15 mouse cellular contexts compared by ENCODE assay signal in the genomic region with DNA sequence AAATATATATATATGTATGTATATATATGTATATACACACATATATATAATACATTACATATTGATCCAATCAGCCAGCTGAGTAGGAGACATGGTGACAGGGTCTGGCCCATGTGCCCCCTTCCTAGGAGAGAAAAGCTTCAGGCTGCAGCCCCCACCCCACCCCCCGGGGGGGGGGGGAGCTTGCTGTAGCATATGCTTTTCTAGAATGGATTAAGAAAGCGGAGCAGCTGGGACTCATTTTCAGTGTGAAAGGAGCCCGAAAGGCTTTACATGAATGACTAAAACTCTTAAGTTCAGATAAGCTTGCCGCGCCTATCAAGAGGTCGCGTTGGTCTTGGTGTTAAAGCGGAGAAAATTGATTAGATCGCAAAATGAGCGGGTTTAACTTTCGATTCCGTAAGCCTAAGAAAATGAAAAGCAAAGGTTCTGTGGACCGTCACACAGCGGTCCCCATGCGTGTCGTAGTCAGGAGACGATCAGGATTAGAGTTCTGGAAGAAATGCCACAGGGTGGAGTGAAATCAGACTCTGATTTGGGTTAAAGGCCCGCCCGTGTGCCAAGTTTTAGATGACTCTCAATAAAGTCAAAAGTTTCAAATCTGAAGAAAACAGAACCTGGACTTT.
A peak's percentile ranks its signal among the peaks of the same experiment; 100 is the strongest.
DNase-seq lines count a peak whose midpoint lies in the region; ATAC-seq and TF ChIP-seq lines count a peak whose summit lies in the region.
"Had no signal": no experiment of that assay in that cellular context is flagged by ENCODE, and none has a peak within 500 bp of the region (broad histone marks: within the 10 kb centered on the region; RNA-seq: fewer than 3 reads in every experiment).

No protein-coding gene starts in this region.

- 72% methylated on average over 19 of the region's 19 CpGs for WGBS in embryonic facial prominence, embryonic 11.5 days
- WGBS in hindbrain, postnatal 0 days = 56% methylated on average over 19 of the region's 19 CpGs
- WGBS in midbrain, embryonic 16.5 days = 42% methylated on average over 19 of the region's 19 CpGs
- WGBS in kidney, embryonic 16.5 days = 89% methylated on average over 19 of the region's 19 CpGs

- H3K9ac ChIP-seq in embryonic facial prominence, embryonic 11.5 days (replicated peaks; ENCODE audit: low read length) = no peak overlapping the region
- no peak overlapping the region for H3K9ac ChIP-seq in hindbrain, postnatal 0 days (replicated peaks; ENCODE audit: low read length)
- H3K9ac ChIP-seq in midbrain, embryonic 16.5 days (ENCODE audit: low read depth, low read length) = no peak overlapping the region
- no peak overlapping the region for H3K9ac ChIP-seq in kidney, embryonic 16.5 days (replicated peaks; ENCODE audit: low read length)
- H3K9ac ChIP-seq: liver, embryonic 13.5 days had no signal

- peak; percentile 72 for ATAC-seq in embryonic facial prominence, embryonic 11.5 days (replicated peaks; ENCODE audit: insufficient number of reproducible peaks, low FRiP score, low TSS enrichment, low read depth)
- ATAC-seq in hindbrain, postnatal 0 days = no peak
- ATAC-seq in midbrain, embryonic 16.5 days = no peak
- no peak for ATAC-seq in kidney, embryonic 16.5 days (ENCODE audit: low FRiP score, low TSS enrichment)
- ATAC-seq: forebrain, embryonic 14.5 days had no signal

- H3K27ac ChIP-seq in brown adipose tissue, adult 24 weeks (replicated peaks; ENCODE audit: low read depth, low read length) = no peak overlapping the region
- H3K27ac ChIP-seq in embryonic facial prominence, embryonic 11.5 days (replicated peaks; ENCODE audit: low read depth, low read length) = no peak overlapping the region
- H3K27ac ChIP-seq in hindbrain, postnatal 0 days = no peak overlapping the region
- H3K27ac ChIP-seq in midbrain, embryonic 16.5 days (ENCODE audit: low read length) = no peak overlapping the region
- no peak overlapping the region for H3K27ac ChIP-seq in kidney, embryonic 16.5 days (ENCODE audit: low read length)
- H3K27ac ChIP-seq: heart, embryonic 10.5 days; liver, embryonic 13.5 days had no signal

- no peaks in the 10 kb centered on the region for H3K36me3 ChIP-seq in embryonic facial prominence, embryonic 11.5 days (replicated peaks; ENCODE audit: control insufficient read depth, insufficient read depth, low read depth, low read length)
- H3K36me3 ChIP-seq in hindbrain, postnatal 0 days (ENCODE audit: insufficient read depth, low read length) = no peaks in the 10 kb centered on the region
- H3K36me3 ChIP-seq in midbrain, embryonic 16.5 days (ENCODE audit: control insufficient read depth, insufficient read depth, low read length) = no peaks in the 10 kb centered on the region
- no peaks in the 10 kb centered on the region for H3K36me3 ChIP-seq in kidney, embryonic 16.5 days (ENCODE audit: insufficient read depth, low read length)
- H3K36me3 ChIP-seq: heart, embryonic 10.5 days; liver, embryonic 13.5 days had no signal

- DNase-seq in embryonic facial prominence, embryonic 11.5 days (ENCODE audit: low spot score) = peak; percentile 49
- no peak for DNase-seq in hindbrain, postnatal 0 days (ENCODE audit: low spot score)
- DNase-seq in thymus, postnatal 14 days = no peak
- no peak for DNase-seq in layer of hippocampus, adult 9-10 months (ENCODE audit: low spot score)
- DNase-seq: cerebellum, adult 8-10 months; heart, postnatal 36 days; kidney, adult 2 months; liver, embryonic 13.5 days; lung, postnatal 10 days; right cerebral cortex, postnatal 14 days had no signal

- H3K9me3 ChIP-seq in embryonic facial prominence, embryonic 11.5 days (replicated peaks; ENCODE audit: control insufficient read depth, low read length) = no peaks in the 10 kb centered on the region
- H3K9me3 ChIP-seq in hindbrain, postnatal 0 days (ENCODE audit: low read length) = no peaks in the 10 kb centered on the region
- H3K9me3 ChIP-seq in midbrain, embryonic 16.5 days (replicated peaks; ENCODE audit: control insufficient read depth, low read length, poor library complexity, severe bottlenecking) = no peaks in the 10 kb centered on the region
- no peaks in the 10 kb centered on the region for H3K9me3 ChIP-seq in kidney, embryonic 16.5 days (ENCODE audit: low read length)
- H3K9me3 ChIP-seq: heart, embryonic 10.5 days had no signal

- H3K27me3 ChIP-seq in embryonic facial prominence, embryonic 11.5 days (ENCODE audit: control insufficient read depth, insufficient read depth, low read length) = no peaks in the 10 kb centered on the region
- H3K27me3 ChIP-seq in hindbrain, postnatal 0 days (ENCODE audit: insufficient read depth, low read length) = no peaks in the 10 kb centered on the region
- no peaks in the 10 kb centered on the region for H3K27me3 ChIP-seq in midbrain, embryonic 16.5 days (ENCODE audit: control insufficient read depth, insufficient read depth, low read depth, low read length)
- H3K27me3 ChIP-seq in kidney, embryonic 16.5 days (ENCODE audit: insufficient read depth, low read length) = no peaks in the 10 kb centered on the region
- H3K27me3 ChIP-seq: liver, embryonic 13.5 days had no signal

- H3K4me1 ChIP-seq in brown adipose tissue, adult 24 weeks (ENCODE audit: control insufficient read depth, insufficient read depth, insufficient read length, low read length) = no peaks in the 10 kb centered on the region
- no peaks in the 10 kb centered on the region for H3K4me1 ChIP-seq in embryonic facial prominence, embryonic 11.5 days (ENCODE audit: control insufficient read depth, insufficient read depth, low read length)
- H3K4me1 ChIP-seq in hindbrain, postnatal 0 days (ENCODE audit: insufficient read depth, low read length) = no peaks in the 10 kb centered on the region
- H3K4me1 ChIP-seq in midbrain, embryonic 16.5 days (ENCODE audit: control insufficient read depth, insufficient read depth, low read length) = peaks cover 2% of the 10 kb centered on the region; the same call in 1 of the 2 replicates
- H3K4me1 ChIP-seq in kidney, embryonic 16.5 days (ENCODE audit: insufficient read depth, low read length) = no peaks in the 10 kb centered on the region
- H3K4me1 ChIP-seq: heart, embryonic 10.5 days; liver, embryonic 13.5 days had no signal

- no peak for TF ChIP-seq CTCF in hindbrain, postnatal 0 days (IDR thresholded peaks at IDR 0.05; ENCODE audit: low read depth)

- H3K4me3 ChIP-seq in brown adipose tissue, adult 24 weeks (ENCODE audit: insufficient read depth, low read depth, low read length) = peak overlapping the region; percentile 43
- H3K4me3 ChIP-seq in embryonic facial prominence, embryonic 11.5 days (ENCODE audit: low read depth, low read length) = no peak overlapping the region
- H3K4me3 ChIP-seq in hindbrain, postnatal 0 days (ENCODE audit: low read length) = no peak overlapping the region
- no peak overlapping the region for H3K4me3 ChIP-seq in midbrain, embryonic 16.5 days (ENCODE audit: low read depth, low read length)
- no peak overlapping the region for H3K4me3 ChIP-seq in kidney, embryonic 16.5 days (ENCODE audit: low read length)
- H3K4me3 ChIP-seq: heart, embryonic 10.5 days; liver, embryonic 13.5 days had no signal

- no peak overlapping the region for H3K4me2 ChIP-seq in embryonic facial prominence, embryonic 11.5 days (ENCODE audit: low read depth, low read length)
- peak overlapping the region; percentile 24; the same call in 1 of the 2 replicates for H3K4me2 ChIP-seq in hindbrain, postnatal 0 days (ENCODE audit: low read depth, low read length)
- H3K4me2 ChIP-seq in midbrain, embryonic 16.5 days (ENCODE audit: low read length) = peak overlapping the region; percentile 7; the same call in 1 of the 2 replicates
- H3K4me2 ChIP-seq in kidney, embryonic 16.5 days (replicated peaks; ENCODE audit: low read depth, low read length) = no peak overlapping the region
- H3K4me2 ChIP-seq: liver, embryonic 13.5 days had no signal

Comparison
In these comparisons a context has a peak if more than half of its experiments do, and no peak if none do; other contexts are left out.
1. H3K4me2 ChIP-seq: peak in hindbrain, postnatal 0 days (single experiment) and midbrain, embryonic 16.5 days (single experiment); none in embryonic facial prominence, embryonic 11.5 days (single experiment) and kidney, embryonic 16.5 days (single experiment).